Mouse (Mus musculus): Measurements from ENCODE around the gene Hydin. TPM values are rescaled to one million over a fixed set of nuclear protein-coding genes. Genes with fewer than 3 reads are reported as not detected.
"Not testable (repeated sequence)": the region's sequence is repeated elsewhere in the genome, so short reads cannot be mapped to it uniquely, and the experiment has no call there.

The Hydin gene
- polyA plus RNA-seq, 1 experiment: not detected

- Histone ChIP-seq H3K4me3 (ENCODE audit: insufficient read depth, low read depth, low read length) (no peak overlapping the region), H3K4me1 (ENCODE audit: control insufficient read depth, insufficient read depth, low read length) (no peaks in the 10 kb centered on the region), H3K27ac (ENCODE audit: insufficient read depth, low read depth, low read length) (no peak overlapping the region)
- WGBS: 89% methylated on average over 3 of the region's 3 CpGs
- TF ChIP-seq CTCF (IDR thresholded peaks at IDR 0.05; ENCODE audit: insufficient read depth, low read depth, low read length): no peak
These were observed 83.9 kb downstream of the Hydin start for GRCm38 (mm10) chr8:110350725-110351124.

GRCm38 (mm10) chr8:110351909-110352308, 85.1 kb downstream of the Hydin start:
- H3K4me1 ChIP-seq (ENCODE audit: control insufficient read depth, insufficient read depth, low read length): no peaks in the 10 kb centered on the region
- TF ChIP-seq CTCF (IDR thresholded peaks at IDR 0.05; ENCODE audit: insufficient read depth, low read depth, low read length): no peak
- no peak for TF ChIP-seq POLR2A (IDR thresholded peaks at IDR 0.05; ENCODE audit: insufficient read depth, low read depth, low read length)
- H3K27ac ChIP-seq (ENCODE audit: insufficient read depth, low read depth, low read length): no peak overlapping the region
- H3K4me3 ChIP-seq (ENCODE audit: insufficient read depth, low read depth, low read length): no peak overlapping the region
- 90% methylated on average over 5 of the region's 5 CpGs for WGBS

GRCm38 (mm10) chr8:110362975-110363374, 96.2 kb downstream of the Hydin start:
- WGBS: 94% methylated on average over 4 of the region's 4 CpGs

GRCm38 (mm10) chr8:110372836-110373235, 106.1 kb downstream of the Hydin start:
- Histone ChIP-seq H3K4me3 (ENCODE audit: insufficient read depth, low read depth, low read length) (no peak overlapping the region), H3K4me1 (ENCODE audit: control insufficient read depth, insufficient read depth, low read length) (peaks cover 6% of the 10 kb centered on the region; the same call in 1 of the 2 replicates), H3K27ac (ENCODE audit: insufficient read depth, low read depth, low read length) (no peak overlapping the region)
- no peak for TF ChIP-seq POLR2A (IDR thresholded peaks at IDR 0.05; ENCODE audit: insufficient read depth, low read depth, low read length)
- no peak for TF ChIP-seq CTCF (IDR thresholded peaks at IDR 0.05; ENCODE audit: insufficient read depth, low read depth, low read length)
- WGBS: 65% methylated on average over 13 of the region's 13 CpGs

More at GRCm38 (mm10) chr8:110362975-110363374, 96.2 kb downstream of the Hydin start:
- no peak overlapping the region for H3K27ac ChIP-seq (ENCODE audit: insufficient read depth, low read depth, low read length)
- H3K4me3 ChIP-seq (ENCODE audit: insufficient read depth, low read depth, low read length): no peak overlapping the region
- H3K4me1 ChIP-seq (ENCODE audit: control insufficient read depth, insufficient read depth, low read length): no peaks in the 10 kb centered on the region
- TF ChIP-seq CTCF (IDR thresholded peaks at IDR 0.05; ENCODE audit: insufficient read depth, low read depth, low read length) (no peak), POLR2A (IDR thresholded peaks at IDR 0.05; ENCODE audit: insufficient read depth, low read depth, low read length) (no peak)

- 89% methylated on average over 4 of the region's 4 CpGs for WGBS
- H3K27ac ChIP-seq (ENCODE audit: insufficient read depth, low read depth, low read length): no peak overlapping the region
- H3K4me3 ChIP-seq (ENCODE audit: insufficient read depth, low read depth, low read length): no peak overlapping the region
- TF ChIP-seq CTCF (IDR thresholded peaks at IDR 0.05; ENCODE audit: insufficient read depth, low read depth, low read length): no peak
- TF ChIP-seq POLR2A (IDR thresholded peaks at IDR 0.05; ENCODE audit: insufficient read depth, low read depth, low read length): no peak
- H3K4me1 ChIP-seq (ENCODE audit: control insufficient read depth, insufficient read depth, low read length): peaks cover 6% of the 10 kb centered on the region; the same call in 1 of the 2 replicates
These were observed 106.9 kb downstream of the Hydin start for GRCm38 (mm10) chr8:110373695-110374094.

- no peak for TF ChIP-seq POLR2A (IDR thresholded peaks at IDR 0.05; ENCODE audit: insufficient read depth, low read depth, low read length)
- TF ChIP-seq CTCF (IDR thresholded peaks at IDR 0.05; ENCODE audit: insufficient read depth, low read depth, low read length): no peak
- Histone ChIP-seq H3K4me3 (ENCODE audit: insufficient read depth, low read depth, low read length) (no peak overlapping the region), H3K27ac (ENCODE audit: insufficient read depth, low read depth, low read length) (no peak overlapping the region), H3K4me1 (ENCODE audit: control insufficient read depth, insufficient read depth, low read length) (peaks cover 3% of the 10 kb centered on the region; the same call in 1 of the 2 replicates)
- WGBS: 28% methylated on average over 8 of the region's 8 CpGs
These were observed 116.0 kb downstream of the Hydin start for GRCm38 (mm10) chr8:110382751-110383150.

GRCm38 (mm10) chr8:110384632-110385031, 117.9 kb downstream of the Hydin start:
- 97% methylated on average over 6 of the region's 6 CpGs for WGBS
- H3K4me1 ChIP-seq (ENCODE audit: control insufficient read depth, insufficient read depth, low read length): not testable (repeated sequence)

GRCm38 (mm10) chr8:110395656-110396055, 128.9 kb downstream of the Hydin start:
- TF ChIP-seq CTCF (IDR thresholded peaks at IDR 0.05; ENCODE audit: insufficient read depth, low read depth, low read length) (no peak), POLR2A (IDR thresholded peaks at IDR 0.05; ENCODE audit: insufficient read depth, low read depth, low read length) (no peak)
- Histone ChIP-seq H3K4me3 (ENCODE audit: insufficient read depth, low read depth, low read length) (no peak overlapping the region), H3K27ac (ENCODE audit: insufficient read depth, low read depth, low read length) (no peak overlapping the region), H3K4me1 (ENCODE audit: control insufficient read depth, insufficient read depth, low read length) (peaks cover 4% of the 10 kb centered on the region)
- whole genome bisulfite sequencing: 83% methylated on average over 4 of the region's 4 CpGs

More at GRCm38 (mm10) chr8:110384632-110385031, 117.9 kb downstream of the Hydin start:
- H3K4me3 ChIP-seq (ENCODE audit: insufficient read depth, low read depth, low read length); H3K27ac ChIP-seq (ENCODE audit: insufficient read depth, low read depth, low read length): not testable (repeated sequence)

GRCm38 (mm10) chr8:110400536-110400935, 133.8 kb downstream of the Hydin start:
- 93% methylated on average over 6 of the region's 6 CpGs for WGBS
- no peak overlapping the region for H3K4me3 ChIP-seq (ENCODE audit: insufficient read depth, low read depth, low read length)
- TF ChIP-seq POLR2A (IDR thresholded peaks at IDR 0.05; ENCODE audit: insufficient read depth, low read depth, low read length) (no peak), CTCF (IDR thresholded peaks at IDR 0.05; ENCODE audit: insufficient read depth, low read depth, low read length) (no peak)

GRCm38 (mm10) chr8:110402311-110402710, 135.5 kb downstream of the Hydin start:
- WGBS: 89% methylated on average over 6 of the region's 6 CpGs
- TF ChIP-seq POLR2A (IDR thresholded peaks at IDR 0.05; ENCODE audit: insufficient read depth, low read depth, low read length): no peak
- TF ChIP-seq CTCF (IDR thresholded peaks at IDR 0.05; ENCODE audit: insufficient read depth, low read depth, low read length): no peak
- Histone ChIP-seq H3K27ac (ENCODE audit: insufficient read depth, low read depth, low read length) (no peak overlapping the region), H3K4me1 (ENCODE audit: control insufficient read depth, insufficient read depth, low read length) (no peaks in the 10 kb centered on the region), H3K4me3 (ENCODE audit: insufficient read depth, low read depth, low read length) (no peak overlapping the region)

More at GRCm38 (mm10) chr8:110400536-110400935, 133.8 kb downstream of the Hydin start:
- no peak overlapping the region for H3K27ac ChIP-seq (ENCODE audit: insufficient read depth, low read depth, low read length)
- peaks cover 4% of the 10 kb centered on the region for H3K4me1 ChIP-seq (ENCODE audit: control insufficient read depth, insufficient read depth, low read length)

Data from olfactory bulb, adult 2 months (tissue).